Mouse (Mus musculus) intestine, embryonic 16.5 days (tissue): ENCODE measurements at regions not wholly inside any gene's neighbourhood (a gene's known extent, or its start where the extent isn't known, plus 50 kb on each side); places are given as distances from the start of the nearest gene placed in this dataset.
A peak's percentile ranks its signal among the peaks of the same experiment; 100 is the strongest.

Experiments used
- ATAC-seq: fragments of 200-750 bp; cut with Nextera tagmentation; 2 replicates; pipeline ENCODE4 v1.8.0; 2017; ENCODE audit warnings: moderate TSS enrichment, moderate library complexity
- H3K27ac ChIP-seq: fragments of 300-500 bp; sonication (generic); 2 replicates; pipeline ENCODE4 v1.5.1; 2014; ENCODE audit warnings: mild to moderate bottlenecking, low read length
- H3K27me3 ChIP-seq: fragments of 300-500 bp; sonication (generic); replicated peaks from 2 replicates; pipeline ENCODE4 v1.6.1; 2014; ENCODE audit warnings: low read length, control low read depth, mixed read lengths; ENCODE audit not compliant: control insufficient read depth, insufficient read depth
- H3K36me3 ChIP-seq: fragments of 300-500 bp; sonication (generic); 2 replicates; pipeline ENCODE4 v1.6.1; 2014; ENCODE audit warnings: low read length, control low read depth; ENCODE audit not compliant: control insufficient read depth, insufficient read depth
- H3K4me1 ChIP-seq: fragments of 300-500 bp; sonication (generic); 2 replicates; pipeline ENCODE4 v1.6.1; 2014; ENCODE audit warnings: low read length, control low read depth, mixed read lengths; ENCODE audit not compliant: control insufficient read depth, insufficient read depth
- H3K4me2 ChIP-seq: fragments of 300-500 bp; sonication (generic); 2 replicates; pipeline ENCODE4 v1.6.1; 2014; ENCODE audit warnings: low read depth, low read length, control low read depth
- H3K4me3 ChIP-seq: fragments of 300-500 bp; sonication (generic); 2 replicates; pipeline ENCODE4 v1.5.1; 2014; ENCODE audit warnings: mild to moderate bottlenecking, low read length
- H3K9ac ChIP-seq: fragments of 300-500 bp; sonication (generic); 2 replicates; pipeline ENCODE4 v1.6.1; 2014; ENCODE audit warnings: low read depth, low read length
- H3K9me3 ChIP-seq: fragments of 300-500 bp; sonication (generic); 2 replicates; pipeline ENCODE4 v1.6.1; 2016; ENCODE audit warnings: low read length, control low read depth; ENCODE audit not compliant: control insufficient read depth
- WGBS: fragments of 180-500 bp; shearing (Covaris S2); extraction: QIAGEN DNeasy Blood & Tissue Kit; methylation state at CpG from one replicate; pipeline ENCODE4 v1.1.7; 2014; 5-methylcytosine and 5-hydroxymethylcytosine counted together

GRCm38 (mm10) chr4:142506383-142507211 lies 267.4 kb upstream of the Kazn start:
- Histone ChIP-seq H3K4me1 (no peaks in the 10 kb centered on the region), H3K9ac (no peak overlapping the region), H3K4me3 (no peak overlapping the region), H3K4me2 (no peak overlapping the region), H3K9me3 (no peaks in the 10 kb centered on the region), H3K36me3 (no peaks in the 10 kb centered on the region), H3K27me3 (no peaks in the 10 kb centered on the region), H3K27ac (no peak overlapping the region)
- ATAC-seq = no peak
- WGBS = 16% methylated on average over 13 of the region's 13 CpGs

- no peaks in the 10 kb centered on the region for H3K27me3 ChIP-seq
- H3K9ac ChIP-seq = no peak overlapping the region
- 91% methylated on average over 15 of the region's 15 CpGs for WGBS
- no peaks in the 10 kb centered on the region for H3K4me1 ChIP-seq
- no peak overlapping the region for H3K4me3 ChIP-seq
- ATAC-seq = no peak
- H3K9me3 ChIP-seq = no peaks in the 10 kb centered on the region
- no peaks in the 10 kb centered on the region for H3K36me3 ChIP-seq
- H3K4me2 ChIP-seq = no peak overlapping the region
- H3K27ac ChIP-seq = no peak overlapping the region
Measured at GRCm38 (mm10) chr4:142503761-142504160, 264.6 kb upstream of the Kazn start.

GRCm38 (mm10) chr4:142501177-142501576 lies 262.0 kb upstream of the Kazn start:
- 80% methylated on average over 8 of the region's 8 CpGs for WGBS
- H3K4me2 ChIP-seq = no peak overlapping the region
- no peak overlapping the region for H3K27ac ChIP-seq
- H3K9me3 ChIP-seq = no peaks in the 10 kb centered on the region
- no peak overlapping the region for H3K9ac ChIP-seq
- no peaks in the 10 kb centered on the region for H3K36me3 ChIP-seq
- H3K27me3 ChIP-seq = no peaks in the 10 kb centered on the region
- no peaks in the 10 kb centered on the region for H3K4me1 ChIP-seq
- no peak for ATAC-seq
- no peak overlapping the region for H3K4me3 ChIP-seq

- no peak for ATAC-seq
- H3K4me1 ChIP-seq = no peaks in the 10 kb centered on the region
- no peaks in the 10 kb centered on the region for H3K27me3 ChIP-seq
- H3K4me3 ChIP-seq = no peak overlapping the region
- H3K4me2 ChIP-seq = no peak overlapping the region
- H3K9ac ChIP-seq = no peak overlapping the region
- 80% methylated on average over 7 of the region's 7 CpGs for WGBS
- no peaks in the 10 kb centered on the region for H3K9me3 ChIP-seq
- no peak overlapping the region for H3K27ac ChIP-seq
- no peaks in the 10 kb centered on the region for H3K36me3 ChIP-seq
Measured at GRCm38 (mm10) chr4:142500541-142500940, 261.3 kb upstream of the Kazn start.

- no peak for ATAC-seq
- Histone ChIP-seq H3K27ac (no peak overlapping the region), H3K4me3 (no peak overlapping the region), H3K4me2 (no peak overlapping the region), H3K36me3 (no peaks in the 10 kb centered on the region), H3K9me3 (no peaks in the 10 kb centered on the region), H3K4me1 (no peaks in the 10 kb centered on the region), H3K27me3 (no peaks in the 10 kb centered on the region), H3K9ac (no peak overlapping the region)
- WGBS = 48% methylated on average over 12 of the region's 12 CpGs
Measured at GRCm38 (mm10) chr4:142496605-142497004, 257.4 kb upstream of the Kazn start.

GRCm38 (mm10) chr4:142492926-142493492 lies 253.8 kb upstream of the Kazn start:
- Histone ChIP-seq H3K4me1 (no peaks in the 10 kb centered on the region), H3K27me3 (no peaks in the 10 kb centered on the region), H3K9ac (no peak overlapping the region), H3K27ac (no peak overlapping the region), H3K4me2 (no peak overlapping the region), H3K36me3 (no peaks in the 10 kb centered on the region), H3K4me3 (no peak overlapping the region), H3K9me3 (no peaks in the 10 kb centered on the region)
- WGBS = 70% methylated on average over 10 of the region's 10 CpGs
- ATAC-seq = no peak

GRCm38 (mm10) chr4:142485784-142486423 lies 246.7 kb upstream of the Kazn start:
- H3K36me3 ChIP-seq = no peaks in the 10 kb centered on the region
- H3K4me2 ChIP-seq = no peak overlapping the region
- H3K4me1 ChIP-seq = peaks cover 8% of the 10 kb centered on the region
- no peak overlapping the region for H3K4me3 ChIP-seq
- peak; percentile 69 for ATAC-seq
- no peak overlapping the region for H3K9ac ChIP-seq
- WGBS = 51% methylated on average over 4 of the region's 4 CpGs
- no peaks in the 10 kb centered on the region for H3K9me3 ChIP-seq
- peak overlapping the region; percentile 57 for H3K27ac ChIP-seq
- H3K27me3 ChIP-seq = no peaks in the 10 kb centered on the region

- no peak overlapping the region for H3K9ac ChIP-seq
- H3K27ac ChIP-seq = no peak overlapping the region
- WGBS = 79% methylated on average over 10 of the region's 10 CpGs
- H3K4me2 ChIP-seq = peak overlapping the region; percentile 30; the same call in 1 of the 2 replicates
- H3K27me3 ChIP-seq = no peaks in the 10 kb centered on the region
- no peak for ATAC-seq
- 0 out of 2 replicates have a peak overlapping the region, but pooled peaks have one; percentile 5 for H3K4me3 ChIP-seq
- H3K4me1 ChIP-seq = peaks cover 5% of the 10 kb centered on the region
- no peaks in the 10 kb centered on the region for H3K9me3 ChIP-seq
- H3K36me3 ChIP-seq = no peaks in the 10 kb centered on the region
Measured at GRCm38 (mm10) chr4:142475632-142476031, 236.4 kb upstream of the Kazn start.

- no peak overlapping the region for H3K9ac ChIP-seq
- no peak overlapping the region for H3K4me3 ChIP-seq
- 82% methylated on average over 7 of the region's 7 CpGs for WGBS
- H3K4me2 ChIP-seq = no peak overlapping the region
- no peaks in the 10 kb centered on the region for H3K27me3 ChIP-seq
- ATAC-seq = no peak
- H3K9me3 ChIP-seq = no peaks in the 10 kb centered on the region
- no peaks in the 10 kb centered on the region for H3K36me3 ChIP-seq
- peaks cover 5% of the 10 kb centered on the region for H3K4me1 ChIP-seq
- H3K27ac ChIP-seq = no peak overlapping the region
Measured at GRCm38 (mm10) chr4:142474626-142475025, 235.4 kb upstream of the Kazn start.
